Mouse (Mus musculus): ENCODE results near the gene Psma7. TPM values are rescaled to one million over a fixed set of nuclear protein-coding genes. Genes with fewer than 3 reads are reported as not detected.

Psma7 gene
- polyA plus RNA-seq, 1 experiment, result 115 TPM

DNA sequence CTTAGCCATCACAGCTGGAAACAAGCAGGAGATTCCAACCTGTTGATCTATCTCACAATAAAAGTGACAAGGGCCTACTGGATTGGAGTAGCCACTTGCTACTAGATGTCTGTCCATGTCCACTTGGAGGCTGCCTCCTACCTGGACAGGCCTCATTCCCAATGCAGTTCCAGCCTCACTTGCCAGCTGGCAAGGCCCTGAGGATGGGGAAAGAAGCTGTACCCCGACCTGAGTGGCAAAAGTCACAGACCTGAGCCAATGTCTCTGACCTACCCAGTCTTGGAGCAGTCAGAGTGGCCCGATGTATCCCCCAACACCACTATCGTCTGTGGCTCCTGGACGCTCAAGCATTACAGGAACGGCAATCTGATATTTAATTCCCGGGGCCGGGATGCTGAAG lies 28.5 kb downstream of the Psma7 start:
- 0 out of 2 replicates have a peak, but pooled peaks cover 2% of the 10 kb centered on the region for H3K4me1 ChIP-seq (ENCODE audit: control insufficient read depth, insufficient read depth, low read length)
- DNase-seq, result no peak
- WGBS, result 90% methylated on average over 7 of the region's 7 CpGs
- no peak for TF ChIP-seq CTCF (IDR thresholded peaks at IDR 0.05; ENCODE audit: insufficient read depth, low read length)
- TF ChIP-seq POLR2A (IDR thresholded peaks at IDR 0.05; ENCODE audit: borderline replicate concordance, extremely low read depth, low read depth, low read length), result no peak
- no peak overlapping the region for H3K4me3 ChIP-seq (replicated peaks; ENCODE audit: extremely low read depth, low read depth, low read length)

DNA sequence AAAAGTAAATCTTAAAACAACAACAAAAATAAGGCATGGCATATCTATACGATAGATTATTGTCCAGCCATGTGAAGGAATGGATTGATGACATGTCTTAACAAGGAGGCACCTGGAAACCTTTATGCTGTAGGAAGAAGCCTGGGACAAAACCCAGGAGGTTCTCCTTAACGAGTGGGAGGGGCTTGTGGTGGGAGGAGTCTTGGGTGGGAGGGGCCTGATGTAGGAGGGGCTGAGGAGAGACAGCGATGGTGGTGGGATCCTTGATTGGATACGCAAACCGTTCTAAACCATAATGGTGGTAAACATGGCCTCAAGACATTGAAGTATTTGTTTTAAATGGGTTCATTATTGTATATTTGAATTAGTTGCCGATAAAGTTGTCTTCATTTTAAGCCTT lies 30.9 kb downstream of the Psma7 start:
- WGBS, result 77% methylated on average over 6 of the region's 6 CpGs
- no peak for TF ChIP-seq CTCF (IDR thresholded peaks at IDR 0.05; ENCODE audit: insufficient read depth, low read length)
- TF ChIP-seq POLR2A (IDR thresholded peaks at IDR 0.05; ENCODE audit: borderline replicate concordance, extremely low read depth, low read depth, low read length), result no peak
- Histone ChIP-seq H3K4me3 (replicated peaks; ENCODE audit: extremely low read depth, low read depth, low read length) (no peak overlapping the region), H3K4me1 (ENCODE audit: control insufficient read depth, insufficient read depth, low read length) (no peaks in the 10 kb centered on the region)
- DNase-seq, result no peak

DNA sequence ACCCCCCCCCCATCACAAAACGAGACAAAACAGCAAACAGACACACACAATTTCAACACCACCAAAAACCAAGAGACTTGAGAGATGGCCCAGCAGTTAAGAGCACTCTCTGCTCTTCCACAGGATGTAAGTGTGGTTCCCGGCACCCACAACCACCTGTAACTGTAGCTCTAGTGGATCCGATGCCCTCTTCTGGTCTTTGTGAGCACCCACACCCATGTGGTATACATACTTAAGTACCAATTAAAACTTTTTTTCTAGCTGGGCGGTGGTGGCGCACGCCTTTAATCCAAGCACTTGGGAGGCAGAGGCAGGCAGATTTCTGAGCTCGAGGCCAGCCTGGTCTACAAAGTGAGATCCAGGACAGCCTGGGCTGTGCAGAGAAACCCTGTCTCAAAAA lies 31.5 kb downstream of the Psma7 start:
- TF ChIP-seq POLR2A (IDR thresholded peaks at IDR 0.05; ENCODE audit: borderline replicate concordance, extremely low read depth, low read depth, low read length) (no peak), CTCF (IDR thresholded peaks at IDR 0.05; ENCODE audit: insufficient read depth, low read length) (no peak)
- H3K4me3 ChIP-seq (replicated peaks; ENCODE audit: extremely low read depth, low read depth, low read length), result no peak overlapping the region
- 91% methylated on average over 7 of the region's 7 CpGs for WGBS
- no peak for DNase-seq
- H3K4me1 ChIP-seq (ENCODE audit: control insufficient read depth, insufficient read depth, low read length), result no peaks in the 10 kb centered on the region

DNA sequence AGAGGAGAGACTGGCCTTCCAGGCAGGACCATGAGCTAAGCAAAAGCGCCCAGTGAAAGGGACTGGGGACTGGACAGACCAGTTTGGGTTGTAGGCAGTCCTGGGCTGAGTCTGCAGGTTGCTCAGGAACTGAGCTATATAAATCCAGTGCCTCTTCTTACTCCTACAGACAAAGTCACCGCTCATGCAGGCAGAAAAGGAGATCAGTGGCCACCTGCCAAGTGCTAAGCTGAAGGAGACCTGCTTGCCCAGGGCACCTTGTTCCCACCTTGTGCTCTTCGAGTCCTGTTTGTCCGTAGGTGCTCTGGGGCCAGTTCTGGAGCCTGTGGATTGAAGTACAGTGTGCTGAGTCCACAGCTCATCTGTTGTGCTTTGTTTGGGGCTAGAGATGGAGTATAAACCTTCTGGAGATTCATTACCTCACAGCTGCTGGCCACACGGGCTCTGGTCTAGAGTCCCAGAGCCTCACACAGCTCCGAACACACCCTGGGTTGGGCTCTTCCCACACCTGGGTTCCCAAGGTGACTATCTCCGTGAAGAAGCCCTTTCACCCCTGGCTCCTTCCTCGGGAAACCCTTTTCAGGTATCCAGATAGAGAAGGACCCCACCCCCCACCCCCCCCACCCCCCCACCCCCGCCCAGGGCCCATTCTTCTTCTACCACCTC lies 35.7 kb downstream of the Psma7 start:
- no peak overlapping the region for H3K4me3 ChIP-seq (replicated peaks; ENCODE audit: extremely low read depth, low read depth, low read length)
- no peak for DNase-seq
- WGBS, result 29% methylated on average over 9 of the region's 9 CpGs
- no peaks in the 10 kb centered on the region for H3K4me1 ChIP-seq (ENCODE audit: control insufficient read depth, insufficient read depth, low read length)
- TF ChIP-seq CTCF (IDR thresholded peaks at IDR 0.05; ENCODE audit: insufficient read depth, low read length), result no peak
- TF ChIP-seq POLR2A (IDR thresholded peaks at IDR 0.05; ENCODE audit: borderline replicate concordance, extremely low read depth, low read depth, low read length), result no peak

DNA sequence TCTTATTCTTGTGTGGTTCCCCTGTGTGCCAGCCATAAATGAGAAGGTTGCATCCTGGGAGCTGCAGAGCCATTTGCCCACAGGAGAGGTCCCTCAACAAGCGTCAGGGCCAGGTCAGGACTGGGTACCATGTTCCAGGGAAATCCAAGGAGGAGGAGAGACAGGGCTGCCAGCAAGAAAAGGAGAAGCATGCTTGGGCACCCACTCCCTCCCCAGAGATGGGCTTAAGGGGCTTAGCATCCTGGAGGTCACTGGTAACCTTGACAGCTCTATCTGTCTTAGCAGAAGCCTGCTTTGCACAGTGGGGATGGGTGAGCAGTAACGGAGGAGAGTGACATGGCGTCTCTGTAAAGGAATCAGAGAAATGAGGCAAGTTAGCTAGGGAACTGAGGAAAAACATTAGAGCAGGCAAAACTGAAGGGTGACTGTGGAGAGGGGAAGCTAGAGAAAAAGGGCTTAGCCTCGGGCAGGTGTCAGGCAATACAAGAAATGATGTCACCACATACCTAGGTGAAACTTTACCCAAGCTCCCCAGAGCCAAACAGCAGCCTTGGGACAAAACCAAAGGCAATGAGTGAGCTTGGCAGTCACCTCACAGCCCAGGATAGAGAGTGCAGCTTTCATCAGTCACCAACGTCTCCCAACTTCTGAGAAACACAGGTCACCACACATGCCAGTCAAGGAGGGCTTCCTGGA lies 36.4 kb downstream of the Psma7 start:
- TF ChIP-seq POLR2A (IDR thresholded peaks at IDR 0.05; ENCODE audit: borderline replicate concordance, extremely low read depth, low read depth, low read length) (no peak), CTCF (IDR thresholded peaks at IDR 0.05; ENCODE audit: insufficient read depth, low read length) (no peak)
- no peaks in the 10 kb centered on the region for H3K4me1 ChIP-seq (ENCODE audit: control insufficient read depth, insufficient read depth, low read length)
- no peak overlapping the region for H3K4me3 ChIP-seq (replicated peaks; ENCODE audit: extremely low read depth, low read depth, low read length)
- no peak for DNase-seq
- 49% methylated on average over 5 of the region's 5 CpGs for WGBS

DNA sequence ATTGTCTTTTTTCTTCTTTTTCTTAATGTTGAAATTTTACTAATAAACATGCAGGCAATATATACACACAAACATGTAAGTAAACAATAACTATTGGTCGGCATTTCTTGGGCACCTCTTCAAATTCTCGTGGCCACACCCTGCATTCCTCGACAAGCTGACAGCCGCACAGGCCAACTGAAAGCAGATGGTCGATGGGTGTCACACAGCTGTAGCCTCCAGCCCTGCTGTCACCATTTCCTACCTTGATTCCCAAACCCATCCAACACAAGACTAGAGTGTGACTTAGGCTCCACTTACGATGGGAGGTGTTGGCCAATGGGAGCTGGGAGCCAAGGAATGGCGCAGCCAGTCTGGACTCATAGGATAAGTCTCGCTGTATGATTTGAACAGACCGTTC lies 40.6 kb downstream of the Psma7 start:
- no peaks in the 10 kb centered on the region for H3K4me1 ChIP-seq (ENCODE audit: control insufficient read depth, insufficient read depth, low read length)
- 72% methylated on average over 9 of the region's 9 CpGs for WGBS

DNA sequence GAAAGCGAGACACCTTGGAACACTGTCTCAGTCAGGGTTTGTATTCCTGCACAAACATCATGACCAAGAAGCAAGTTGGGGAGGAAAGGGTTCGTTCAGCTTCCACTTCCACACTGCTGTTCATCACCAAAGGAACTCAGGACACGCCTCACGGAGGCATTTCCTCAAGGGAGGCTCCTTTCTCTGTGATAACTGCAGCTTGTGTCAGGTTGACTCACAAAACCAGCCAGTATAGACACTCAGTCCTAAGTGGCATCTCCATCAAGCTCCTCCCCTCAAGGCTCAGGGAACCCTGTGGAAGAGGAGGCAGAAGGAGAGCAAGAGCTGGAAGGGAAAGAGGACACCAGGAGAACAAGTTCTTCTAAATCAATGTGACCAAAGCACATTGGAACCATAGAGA lies 43.8 kb downstream of the Psma7 start:
- no peak for DNase-seq
- Histone ChIP-seq H3K4me1 (ENCODE audit: control insufficient read depth, insufficient read depth, low read length) (no peaks in the 10 kb centered on the region), H3K4me3 (replicated peaks; ENCODE audit: extremely low read depth, low read depth, low read length) (no peak overlapping the region)
- no peak for TF ChIP-seq POLR2A (IDR thresholded peaks at IDR 0.05; ENCODE audit: borderline replicate concordance, extremely low read depth, low read depth, low read length)
- no peak for TF ChIP-seq CTCF (IDR thresholded peaks at IDR 0.05; ENCODE audit: insufficient read depth, low read length)
- WGBS, result 46% methylated on average over 4 of the region's 4 CpGs

More for the DNA sequence above, 40.6 kb downstream of the Psma7 start:
- H3K4me3 ChIP-seq (replicated peaks; ENCODE audit: extremely low read depth, low read depth, low read length), result no peak overlapping the region
- DNase-seq, result no peak
- TF ChIP-seq POLR2A (IDR thresholded peaks at IDR 0.05; ENCODE audit: borderline replicate concordance, extremely low read depth, low read depth, low read length) (no peak), CTCF (IDR thresholded peaks at IDR 0.05; ENCODE audit: insufficient read depth, low read length) (no peak)

DNA sequence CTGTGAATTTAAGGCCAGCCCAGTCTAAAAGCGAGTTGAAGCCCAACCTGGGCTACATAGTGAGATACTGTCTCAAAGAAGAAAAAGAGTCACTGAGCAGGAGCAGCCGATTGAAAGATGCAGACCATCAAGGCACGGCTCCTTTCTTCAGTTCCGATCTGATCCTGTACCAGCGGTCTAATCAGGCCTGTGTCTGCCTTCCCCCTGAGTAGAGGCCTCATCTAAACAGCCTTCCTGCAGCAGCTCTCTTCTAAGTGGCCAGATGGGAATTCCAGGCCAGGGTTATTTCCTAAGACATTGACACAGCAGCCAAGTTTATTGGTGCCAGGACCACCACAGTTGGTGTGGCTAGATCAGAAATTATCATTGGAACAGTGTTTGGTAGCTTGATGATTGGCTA lies 49.2 kb downstream of the Psma7 start:
- Histone ChIP-seq H3K4me3 (replicated peaks; ENCODE audit: extremely low read depth, low read depth, low read length) (no peak overlapping the region), H3K4me1 (ENCODE audit: control insufficient read depth, insufficient read depth, low read length) (no peaks in the 10 kb centered on the region)
- WGBS, result 93% methylated on average over 5 of the region's 5 CpGs
- no peak for DNase-seq
- no peak for TF ChIP-seq POLR2A (IDR thresholded peaks at IDR 0.05; ENCODE audit: borderline replicate concordance, extremely low read depth, low read depth, low read length)
- TF ChIP-seq CTCF (IDR thresholded peaks at IDR 0.05; ENCODE audit: insufficient read depth, low read length), result no peak

DNA sequence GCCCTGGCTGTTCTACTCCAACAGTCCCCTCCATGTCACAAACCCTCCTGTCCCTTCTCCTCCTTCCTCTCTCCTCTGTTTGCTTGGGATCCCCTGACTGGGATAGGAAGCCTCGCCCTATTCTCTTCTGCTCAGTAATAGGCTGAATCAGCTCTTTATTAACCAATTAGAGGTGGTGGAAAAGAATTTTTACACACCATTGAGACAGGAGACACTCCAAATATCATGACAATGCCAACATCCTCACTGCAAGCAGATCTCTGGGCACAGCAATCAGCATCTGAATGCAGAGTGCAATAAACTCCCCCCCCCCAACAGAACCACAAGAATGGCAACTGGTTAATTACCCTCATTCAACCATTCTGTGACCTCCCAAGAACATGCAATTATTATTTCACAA lies 53.1 kb downstream of the Psma7 start:
- DNase-seq, result no peak
- 73% methylated on average over 1 of the region's 1 CpGs for WGBS
- Histone ChIP-seq H3K4me1 (ENCODE audit: control insufficient read depth, insufficient read depth, low read length) (no peaks in the 10 kb centered on the region), H3K4me3 (replicated peaks; ENCODE audit: extremely low read depth, low read depth, low read length) (no peak overlapping the region)
- TF ChIP-seq POLR2A (IDR thresholded peaks at IDR 0.05; ENCODE audit: borderline replicate concordance, extremely low read depth, low read depth, low read length), result no peak
- TF ChIP-seq CTCF (IDR thresholded peaks at IDR 0.05; ENCODE audit: insufficient read depth, low read length), result no peak

Measured in lung, adult 2 months (tissue).